Mouse (Mus musculus): Measurements from ENCODE around the gene Bub3. TPM values are rescaled to one million over a fixed set of nuclear protein-coding genes. Genes with fewer than 3 reads are reported as not detected.
A peak's percentile ranks its signal among the peaks of the same experiment; 100 is the strongest.

Gene Bub3
- polyA plus RNA-seq (2015; fragmentation: Nextera tagmentation; extraction: Ambion mirVana): 234 and 249 TPM in 2 replicates

- peak; percentile 96 for ATAC-seq (ENCODE audit: low FRiP score, low TSS enrichment)
- Histone ChIP-seq H3K27ac (ENCODE audit: low read length) (peak within 1 kb of the TSS; percentile 92), H3K4me3 (ENCODE audit: low read length) (peak within 1 kb of the TSS; percentile 86), H3K9me3 (ENCODE audit: low read length) (no peaks in the 10 kb centered on the region), H3K36me3 (ENCODE audit: insufficient read depth, low read length) (peaks cover 20% of the 10 kb centered on the region), H3K9ac (replicated peaks; ENCODE audit: low read length) (peak within 1 kb of the TSS; percentile 95), H3K4me2 (replicated peaks; ENCODE audit: low read depth, low read length) (peak within 1 kb of the TSS; percentile 65), H3K27me3 (ENCODE audit: insufficient read depth, low read length) (peaks cover 41% of the 10 kb centered on the region), H3K4me1 (ENCODE audit: insufficient read depth, low read length) (peaks cover 20% of the 10 kb centered on the region)
- WGBS: under 1% methylated on average over 46 of the region's 51 CpGs
These were observed at the start of gene Bub3 for GRCm38 (mm10) chr7:131559986-131560696. TSS of gene Bub3 (plus strand) at chr7:131560222.

GRCm38 (mm10) chr7:131539979-131540378, 20.0 kb upstream of the Bub3 start:
- WGBS: 0% methylated on average over 7 of the region's 7 CpGs
- no peak overlapping the region for H3K4me2 ChIP-seq (replicated peaks; ENCODE audit: low read depth, low read length)
- ATAC-seq (ENCODE audit: low FRiP score, low TSS enrichment): no peak; the same call in 1 of the 2 replicates
- H3K4me1 ChIP-seq (ENCODE audit: insufficient read depth, low read length): peaks cover 30% of the 10 kb centered on the region
- H3K27me3 ChIP-seq (ENCODE audit: insufficient read depth, low read length): peaks cover 79% of the 10 kb centered on the region
- H3K9me3 ChIP-seq (ENCODE audit: low read length): no peaks in the 10 kb centered on the region
- H3K4me3 ChIP-seq (ENCODE audit: low read length): no peak overlapping the region
- no peaks in the 10 kb centered on the region for H3K36me3 ChIP-seq (ENCODE audit: insufficient read depth, low read length)
- no peak overlapping the region for H3K9ac ChIP-seq (replicated peaks; ENCODE audit: low read length)
- H3K27ac ChIP-seq (ENCODE audit: low read length): no peak overlapping the region

DNA sequence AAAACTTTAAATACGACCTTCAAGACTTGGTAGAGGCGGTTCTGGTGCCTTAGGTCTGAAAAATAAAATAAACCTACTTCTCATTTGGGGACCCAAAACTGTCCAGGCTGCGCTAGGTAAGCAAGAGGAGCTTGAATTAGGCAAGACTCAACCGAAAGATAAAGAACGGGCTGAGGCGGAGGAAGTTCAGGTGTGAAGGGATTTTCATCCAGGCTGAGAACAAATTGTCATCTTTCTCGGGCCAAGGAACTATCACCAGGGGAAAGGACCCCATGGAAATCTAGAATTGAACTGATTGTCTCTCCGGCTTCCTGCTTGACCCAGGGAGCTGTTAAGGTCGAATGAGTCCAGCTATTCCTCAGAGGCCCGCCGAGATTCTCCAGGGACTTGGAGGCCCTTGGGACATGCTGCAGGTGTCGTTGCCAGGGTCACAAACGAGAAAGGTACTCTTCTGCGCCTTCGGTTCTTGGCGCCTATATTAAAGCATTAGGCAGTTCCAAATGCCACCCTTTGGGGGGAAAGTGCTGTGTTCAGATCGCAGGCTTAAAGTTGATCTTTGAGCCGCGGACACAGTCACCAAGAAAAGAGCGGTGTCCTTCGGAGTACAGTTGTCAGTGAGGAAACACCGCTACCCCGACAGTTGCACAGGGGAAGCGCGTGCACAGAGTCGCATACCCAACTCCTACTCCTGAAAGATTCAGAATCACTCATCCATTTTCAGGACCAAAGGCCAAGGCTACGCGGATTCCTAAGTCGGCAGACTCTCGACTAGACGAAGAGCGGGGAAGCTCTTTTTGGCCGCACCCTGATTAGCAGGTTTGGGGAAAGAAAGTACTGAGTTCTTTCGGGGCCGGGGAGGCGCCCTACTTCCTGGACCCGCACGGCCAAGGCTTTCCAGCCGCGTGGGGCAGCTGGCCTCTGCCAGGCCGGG, 18.6 kb upstream of the Bub3 start:
- H3K9me3 ChIP-seq (ENCODE audit: low read length): no peaks in the 10 kb centered on the region
- no peaks in the 10 kb centered on the region for H3K36me3 ChIP-seq (ENCODE audit: insufficient read depth, low read length)
- H3K27ac ChIP-seq (ENCODE audit: low read length): no peak overlapping the region
- H3K4me1 ChIP-seq (ENCODE audit: insufficient read depth, low read length): peaks cover 30% of the 10 kb centered on the region
- H3K4me2 ChIP-seq (replicated peaks; ENCODE audit: low read depth, low read length): peak overlapping the region; percentile 57
- H3K4me3 ChIP-seq (ENCODE audit: low read length): peak overlapping the region; percentile 41
- no peak overlapping the region for H3K9ac ChIP-seq (replicated peaks; ENCODE audit: low read length)
- no peak for ATAC-seq (ENCODE audit: low FRiP score, low TSS enrichment)
- under 1% methylated on average over 41 of the region's 41 CpGs for WGBS
- peaks cover 89% of the 10 kb centered on the region for H3K27me3 ChIP-seq (ENCODE audit: insufficient read depth, low read length)

DNA sequence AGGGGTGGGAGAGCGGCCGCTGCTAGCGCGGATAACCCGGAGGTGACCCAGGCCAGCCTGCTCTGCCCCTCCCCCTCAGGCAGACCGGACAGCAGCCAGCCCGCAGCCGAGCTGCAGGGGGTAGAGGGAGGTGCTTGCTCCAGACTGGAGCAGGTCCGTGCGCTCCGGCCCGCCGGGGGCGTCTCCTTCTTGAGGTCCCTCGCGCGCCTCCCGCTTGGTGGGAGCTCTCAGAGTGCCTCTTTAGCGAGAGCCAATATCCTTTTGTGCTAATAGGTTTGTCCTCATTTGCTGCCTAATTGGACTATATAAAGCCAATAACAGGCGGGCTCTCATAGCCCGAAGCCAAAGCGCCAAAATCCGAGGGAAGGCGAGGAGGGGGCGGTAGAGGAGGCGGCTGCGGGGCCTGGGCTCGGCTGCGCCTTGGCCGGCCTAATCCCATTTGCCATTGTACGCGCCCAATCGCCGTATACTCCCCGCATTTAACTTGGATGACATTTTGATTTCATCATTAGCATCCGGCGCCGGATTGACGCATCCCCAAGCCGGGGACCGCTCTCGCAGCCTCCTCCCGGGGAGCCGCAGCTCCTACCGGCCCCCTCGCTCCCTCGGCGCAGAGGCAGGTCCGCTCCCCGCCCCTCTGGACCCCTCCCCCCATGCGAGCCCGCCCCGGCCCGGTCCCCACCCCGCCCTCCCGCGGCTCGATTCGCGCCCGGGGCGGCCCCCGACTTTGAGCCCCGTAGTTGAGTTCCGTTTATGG, 17.7 kb upstream of the Bub3 start, which contains the start of gene Hmx3:
Hmx3 (plus strand) TSS at position 753 of the 757 bp plus-strand sequence.
- peaks cover 92% of the 10 kb centered on the region for H3K27me3 ChIP-seq (ENCODE audit: insufficient read depth, low read length)
- H3K36me3 ChIP-seq (ENCODE audit: insufficient read depth, low read length): no peaks in the 10 kb centered on the region
- peak within 1 kb of the TSS; percentile 57 for H3K4me2 ChIP-seq (replicated peaks; ENCODE audit: low read depth, low read length)
- WGBS: under 1% methylated on average over 62 of the region's 65 CpGs
- H3K4me3 ChIP-seq (ENCODE audit: low read length): peak within 1 kb of the TSS; percentile 41
- H3K27ac ChIP-seq (ENCODE audit: low read length): no peak within 1 kb of the TSS
- H3K9me3 ChIP-seq (ENCODE audit: low read length): no peaks in the 10 kb centered on the region
- no peak within 1 kb of the TSS for H3K9ac ChIP-seq (replicated peaks; ENCODE audit: low read length)
- H3K4me1 ChIP-seq (ENCODE audit: insufficient read depth, low read length): peaks cover 30% of the 10 kb centered on the region
- peak; percentile 52; the same call in 1 of the 2 replicates for ATAC-seq (ENCODE audit: low FRiP score, low TSS enrichment)

DNA sequence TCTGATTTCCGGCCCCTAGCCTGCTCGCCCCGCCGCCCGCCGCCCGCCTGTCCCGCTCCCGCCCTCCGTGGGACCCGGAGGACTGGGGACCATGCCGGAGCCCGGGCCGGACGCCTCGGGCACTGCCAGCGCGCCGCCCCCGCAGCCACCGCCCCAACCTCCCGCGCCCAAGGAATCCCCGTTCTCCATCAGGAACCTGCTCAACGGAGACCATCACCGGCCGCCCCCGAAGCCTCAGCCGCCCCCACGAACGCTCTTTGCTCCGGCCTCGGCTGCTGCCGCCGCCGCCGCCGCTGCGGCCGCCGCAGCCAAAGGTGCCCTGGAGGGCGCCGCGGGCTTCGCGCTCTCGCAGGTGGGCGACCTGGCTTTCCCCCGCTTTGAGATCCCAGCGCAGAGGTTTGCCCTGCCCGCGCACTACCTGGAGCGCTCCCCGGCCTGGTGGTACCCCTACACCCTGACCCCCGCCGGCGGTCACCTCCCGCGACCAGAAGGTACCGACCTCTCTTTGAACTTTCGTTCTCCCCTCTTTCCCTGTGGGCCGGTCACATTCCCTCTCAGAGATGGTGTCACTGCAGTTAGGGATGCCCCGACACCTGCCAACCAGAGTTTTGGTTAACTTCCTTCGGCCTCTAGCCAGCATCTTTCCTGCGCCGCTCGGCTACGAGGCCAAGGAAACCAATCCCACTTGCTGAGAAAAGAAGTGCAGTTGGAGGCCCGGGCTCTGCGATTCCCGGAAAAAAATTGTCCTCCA, 17.0 kb upstream of the Bub3 start:
- Histone ChIP-seq H3K9me3 (ENCODE audit: low read length) (no peaks in the 10 kb centered on the region), H3K4me3 (ENCODE audit: low read length) (peak overlapping the region; percentile 41), H3K9ac (replicated peaks; ENCODE audit: low read length) (no peak overlapping the region), H3K27ac (ENCODE audit: low read length) (no peak overlapping the region), H3K4me2 (replicated peaks; ENCODE audit: low read depth, low read length) (peak overlapping the region; percentile 57), H3K4me1 (ENCODE audit: insufficient read depth, low read length) (peaks cover 30% of the 10 kb centered on the region), H3K36me3 (ENCODE audit: insufficient read depth, low read length) (no peaks in the 10 kb centered on the region), H3K27me3 (ENCODE audit: insufficient read depth, low read length) (peaks cover 95% of the 10 kb centered on the region)
- no peak for ATAC-seq (ENCODE audit: low FRiP score, low TSS enrichment)
- WGBS: under 1% methylated on average over 52 of the region's 71 CpGs

GRCm38 (mm10) chr7:131543623-131544481, 16.2 kb upstream of the Bub3 start:
- no peak overlapping the region for H3K9ac ChIP-seq (replicated peaks; ENCODE audit: low read length)
- no peaks in the 10 kb centered on the region for H3K36me3 ChIP-seq (ENCODE audit: insufficient read depth, low read length)
- peak overlapping the region; percentile 57 for H3K4me2 ChIP-seq (replicated peaks; ENCODE audit: low read depth, low read length)
- no peaks in the 10 kb centered on the region for H3K9me3 ChIP-seq (ENCODE audit: low read length)
- no peak for ATAC-seq (ENCODE audit: low FRiP score, low TSS enrichment)
- under 1% methylated on average over 75 of the region's 75 CpGs for WGBS
- H3K27me3 ChIP-seq (ENCODE audit: insufficient read depth, low read length): peaks cover 97% of the 10 kb centered on the region
- H3K4me3 ChIP-seq (ENCODE audit: low read length): peak overlapping the region; percentile 32
- H3K4me1 ChIP-seq (ENCODE audit: insufficient read depth, low read length): peaks cover 30% of the 10 kb centered on the region
- H3K27ac ChIP-seq (ENCODE audit: low read length): no peak overlapping the region

DNA sequence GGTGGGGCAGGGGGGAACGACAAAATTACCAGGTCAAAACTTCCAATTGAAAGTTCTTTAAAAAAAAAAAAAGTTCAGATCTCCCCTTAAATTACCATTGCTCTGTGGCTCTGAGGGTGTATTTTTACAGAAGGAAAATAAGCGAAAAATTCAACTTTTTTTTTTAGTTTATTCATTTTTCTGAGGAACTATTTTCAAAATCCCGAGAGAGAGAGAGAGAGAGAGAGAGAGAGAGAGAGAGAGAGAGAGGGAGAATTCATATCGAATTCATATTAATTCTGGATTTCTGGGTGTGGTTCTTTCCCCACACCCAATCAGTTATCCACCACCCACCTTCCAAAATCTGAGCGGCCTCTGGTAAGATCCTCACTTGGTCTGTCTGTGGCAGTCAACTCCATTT, 15.2 kb upstream of the Bub3 start:
- Histone ChIP-seq H3K4me3 (ENCODE audit: low read length) (no peak overlapping the region), H3K4me1 (ENCODE audit: insufficient read depth, low read length) (peaks cover 30% of the 10 kb centered on the region), H3K36me3 (ENCODE audit: insufficient read depth, low read length) (no peaks in the 10 kb centered on the region), H3K9me3 (ENCODE audit: low read length) (no peaks in the 10 kb centered on the region), H3K9ac (replicated peaks; ENCODE audit: low read length) (no peak overlapping the region), H3K27ac (ENCODE audit: low read length) (no peak overlapping the region), H3K4me2 (replicated peaks; ENCODE audit: low read depth, low read length) (no peak overlapping the region), H3K27me3 (ENCODE audit: insufficient read depth, low read length) (peaks cover 96% of the 10 kb centered on the region)
- ATAC-seq (ENCODE audit: low FRiP score, low TSS enrichment): no peak
- under 1% methylated on average over 5 of the region's 5 CpGs for WGBS

DNA sequence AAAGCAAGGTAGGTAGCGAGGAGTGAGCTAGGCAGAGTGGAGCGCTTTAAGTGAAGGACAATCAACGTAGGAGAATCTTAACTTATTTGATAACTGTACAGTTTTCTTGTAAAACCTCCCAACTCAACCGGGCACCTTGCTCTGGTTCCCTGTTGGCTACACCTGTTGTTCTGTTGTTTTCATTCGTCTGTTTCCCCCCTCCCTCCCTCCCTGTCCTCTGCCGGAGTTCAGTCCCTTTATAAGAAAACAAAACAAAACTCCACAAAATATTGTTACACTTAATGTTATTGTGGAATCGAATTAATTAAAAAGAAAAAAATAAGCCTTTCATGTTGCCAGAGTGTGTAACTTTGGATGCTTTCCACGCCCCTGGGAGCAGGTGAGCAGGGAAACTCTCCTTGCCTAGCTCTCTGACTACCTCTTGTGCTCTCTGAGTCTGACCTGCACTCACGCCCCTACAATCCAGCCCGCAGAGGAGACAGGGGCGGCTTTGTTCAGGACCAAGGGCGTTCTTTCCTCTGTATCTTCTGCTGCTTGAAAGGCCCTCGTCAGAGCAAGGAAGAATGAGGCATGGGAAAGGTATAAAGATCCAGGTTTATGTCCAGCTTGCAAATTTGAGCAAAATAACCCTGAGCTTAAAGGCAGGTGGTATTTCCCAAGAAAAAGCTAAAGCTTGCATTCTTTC, 14.2 kb upstream of the Bub3 start:
- Histone ChIP-seq H3K9ac (replicated peaks; ENCODE audit: low read length) (no peak overlapping the region), H3K27me3 (ENCODE audit: insufficient read depth, low read length) (peaks cover 97% of the 10 kb centered on the region), H3K36me3 (ENCODE audit: insufficient read depth, low read length) (no peaks in the 10 kb centered on the region), H3K4me3 (ENCODE audit: low read length) (no peak overlapping the region), H3K27ac (ENCODE audit: low read length) (no peak overlapping the region), H3K4me2 (replicated peaks; ENCODE audit: low read depth, low read length) (no peak overlapping the region), H3K4me1 (ENCODE audit: insufficient read depth, low read length) (peaks cover 30% of the 10 kb centered on the region), H3K9me3 (ENCODE audit: low read length) (no peaks in the 10 kb centered on the region)
- no peak for ATAC-seq (ENCODE audit: low FRiP score, low TSS enrichment)
- 1% methylated on average over 13 of the region's 13 CpGs for WGBS

All from kidney, embryonic 16.5 days (tissue).